ENCODE assay signal across 8 mouse cellular contexts in the genomic region with DNA sequence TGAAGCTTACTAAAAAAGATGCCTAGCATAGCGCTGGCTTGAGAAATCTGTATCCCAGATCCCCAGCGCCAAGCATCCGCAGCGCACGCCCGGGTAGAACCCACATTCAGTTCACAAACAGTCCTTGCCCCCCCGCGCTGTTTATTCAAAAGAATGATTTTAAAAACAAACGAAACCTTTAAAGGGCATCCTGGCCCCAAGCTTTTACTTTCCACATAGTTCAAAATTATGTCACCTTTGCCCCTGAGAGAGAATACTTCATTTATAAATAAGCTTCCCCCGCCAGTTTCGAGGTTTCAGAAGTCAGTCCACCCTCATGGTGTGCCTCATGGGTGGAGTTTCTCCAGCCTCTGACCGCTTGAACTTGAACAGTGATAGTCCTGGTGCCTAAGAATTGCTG. TPM values are rescaled to one million over a fixed set of nuclear protein-coding genes. Genes with fewer than 3 reads are reported as not detected.
DNase-seq lines count a peak whose midpoint lies in the region; ATAC-seq lines count a peak whose summit lies in the region.

No protein-coding gene starts in this region.

- H3K4me1 ChIP-seq in heart, embryonic 15.5 days (replicated peaks): peaks cover 6% of the 10 kb centered on the region; the same call in 1 of the 2 replicates
- H3K4me1 ChIP-seq in liver, embryonic 11.5 days (replicated peaks; ENCODE audit: control insufficient read depth, insufficient read depth, low read length): 0 out of 2 replicates have a peak, but pooled peaks cover 3% of the 10 kb centered on the region

- peak overlapping the region; percentile 93; the same call in 1 of the 2 replicates for H3K27ac ChIP-seq in heart, embryonic 15.5 days
- no peak overlapping the region for H3K27ac ChIP-seq in liver, embryonic 11.5 days (ENCODE audit: low read depth, low read length)

- H3K9me3 ChIP-seq in heart, embryonic 15.5 days (replicated peaks): no peaks in the 10 kb centered on the region
- no peaks in the 10 kb centered on the region for H3K9me3 ChIP-seq in liver, embryonic 11.5 days (ENCODE audit: control insufficient read depth, low read length)

- 17% methylated on average over 12 of the region's 12 CpGs for WGBS in heart, embryonic 15.5 days
- 22% methylated on average over 12 of the region's 12 CpGs for WGBS in liver, embryonic 11.5 days

- H3K4me3 ChIP-seq in heart, embryonic 15.5 days: peak overlapping the region; percentile 60
- H3K4me3 ChIP-seq in liver, embryonic 11.5 days (ENCODE audit: low read depth, low read length): peak overlapping the region; percentile 62

- H3K9ac ChIP-seq in heart, embryonic 15.5 days: peak overlapping the region; percentile 76
- H3K9ac ChIP-seq in liver, embryonic 11.5 days (ENCODE audit: low read depth, low read length): no peak overlapping the region

- ATAC-seq in heart, embryonic 15.5 days (replicated peaks; ENCODE audit: insufficient number of reproducible peaks, insufficient read depth, low FRiP score, low read depth): no peak
- ATAC-seq in liver, embryonic 11.5 days (replicated peaks; ENCODE audit: low FRiP score): no peak

- DNase-seq in adrenal gland, postnatal 10 days: peak; percentile 10
- no peak for DNase-seq in adrenal gland, adult 8-10 months
- DNase-seq in A20 (ENCODE audit: low read depth, low spot score): peak; percentile 68
- DNase-seq in liver, embryonic 11.5 days (ENCODE audit: low spot score): no peak
- DNase-seq in splenic B cell, adult 2 months (ENCODE audit: low read depth, low spot score): peak; percentile 39
- no peak for DNase-seq in left cerebral cortex, adult 8-10 months (ENCODE audit: low spot score in 2 of 2)
- no peak for DNase-seq in frontal cortex, postnatal 10 days (ENCODE audit: low spot score in 2 of 2)

- H3K36me3 ChIP-seq in heart, embryonic 15.5 days: no peaks in the 10 kb centered on the region
- no peaks in the 10 kb centered on the region for H3K36me3 ChIP-seq in liver, embryonic 11.5 days (ENCODE audit: control insufficient read depth, insufficient read depth, low read length)
- no peaks in the 10 kb centered on the region for H3K36me3 ChIP-seq in splenic B cell, adult 2 months (ENCODE audit: control insufficient read depth, insufficient read depth, low read length, poor library complexity, severe bottlenecking)

- no peaks in the 10 kb centered on the region for H3K27me3 ChIP-seq in heart, embryonic 15.5 days
- peaks cover 48% of the 10 kb centered on the region for H3K27me3 ChIP-seq in liver, embryonic 11.5 days (replicated peaks; ENCODE audit: control insufficient read depth, insufficient read depth, low read length)
- no peaks in the 10 kb centered on the region for H3K27me3 ChIP-seq in splenic B cell, adult 2 months (ENCODE audit: control insufficient read depth, insufficient read depth, low read length, poor library complexity, severe bottlenecking)

- H3K4me2 ChIP-seq in heart, embryonic 15.5 days: peak overlapping the region; percentile 95
- H3K4me2 ChIP-seq in liver, embryonic 11.5 days: peak overlapping the region; percentile 94

RNA-seq across cellular contexts. Expression of a gene that starts 1.6 kb away (rescaled TPM):
- 10 to 100 TPM; 17.9 to 19.5 TPM for total RNA-seq in adrenal gland, postnatal 10 days (2021)
- 10 to 100 TPM; 23.3 to 30.4 (median 30.2) TPM for total RNA-seq in adrenal gland, adult 8-10 months (2022)
- polyA plus RNA-seq in heart, embryonic 15.5 days (2015; fragmentation: Nextera tagmentation; extraction: Ambion mirVana): 11.8 and 15.2 TPM in 2 replicates
- polyA plus RNA-seq in liver, embryonic 11.5 days (2014; fragmentation: Nextera tagmentation; extraction: Ambion mirVana): 5.9 and 6.1 TPM in 2 replicates
- total RNA-seq in left cerebral cortex, adult 8-10 months (2022): 10 to 100 TPM; 12.6 to 23.5 (median 15.5) TPM

Comparison
In these comparisons a context has a peak if more than half of its experiments do, and no peak if none do; other contexts are left out.
1. DNase-seq: peak in adrenal gland, postnatal 10 days (single experiment), A20 (single experiment) and splenic B cell, adult 2 months (single experiment); none in adrenal gland, adult 8-10 months (single experiment), liver, embryonic 11.5 days (single experiment), left cerebral cortex, adult 8-10 months (0 of 2) and frontal cortex, postnatal 10 days (0 of 2).